Mouse (Mus musculus): ENCODE measurements around the gene Olfr1220. TPM values are rescaled to one million over a fixed set of nuclear protein-coding genes. Genes with fewer than 3 reads are reported as not detected.

Olfr1220 gene
- polyA plus RNA-seq (2017; shearing (Covaris generic)) = under 1 TPM; 0.08 to 0.62 TPM

GRCm38 (mm10) chr2:89106735-89107134, at the start of gene Olfr1220:
Gene Olfr1220, minus strand, starts transcription at chr2:89106835.

DNA sequence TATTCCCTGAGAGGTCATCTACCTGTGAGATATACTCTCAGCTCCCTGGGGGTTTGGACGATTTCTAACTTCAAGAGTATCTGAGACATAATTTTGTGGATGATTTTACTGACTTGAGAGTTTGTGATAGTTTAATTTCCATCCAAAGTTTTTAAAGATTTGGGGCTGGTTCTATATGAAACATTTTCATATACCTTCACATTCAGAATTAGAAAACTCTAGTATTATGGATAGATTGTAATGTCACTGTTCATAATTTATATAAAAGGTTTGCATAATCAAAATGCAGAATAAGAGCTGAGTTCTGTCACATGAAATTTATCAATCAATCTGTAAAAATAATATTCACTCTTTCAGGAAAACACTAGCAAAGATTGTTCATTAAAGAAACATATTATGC, 44.8 kb upstream of the Olfr1220 start, which contains the start of gene Olfr1223:
TSS of gene Olfr1223 (minus strand) at position 101 of the 400 bp plus-strand sequence.

DNA sequence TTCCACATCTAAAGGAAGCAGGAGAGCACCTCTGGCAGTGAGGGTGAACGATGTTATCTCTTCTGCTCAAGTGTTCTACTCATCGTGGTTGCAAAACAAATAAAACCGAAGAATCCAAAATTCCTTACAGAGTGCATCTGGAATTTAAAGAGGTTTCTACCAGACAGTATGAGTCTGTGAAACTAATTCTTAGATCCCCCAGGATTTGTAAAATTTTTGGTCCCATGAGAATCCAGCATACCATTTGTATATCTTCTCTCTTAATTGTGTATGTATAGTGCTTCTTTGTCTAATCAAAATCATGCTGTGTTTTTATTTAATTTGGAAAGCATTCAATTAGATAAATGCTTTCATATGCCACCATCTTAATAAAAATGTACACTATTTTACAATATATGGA, 26.3 kb upstream of the Olfr1220 start, which contains the start of gene Olfr1222:
TSS of gene Olfr1222 (minus strand) at position 101 of the 400 bp plus-strand sequence.

GRCm38 (mm10) chr2:89117183-89117582, 10.5 kb upstream of the Olfr1220 start, which contains the start of gene Olfr1221:
Gene Olfr1221, minus strand, starts transcription at chr2:89117283.

GRCm38 (mm10) chr2:89083413-89083812, 23.2 kb downstream of the Olfr1220 start, which contains the start of gene Olfr1219:
Gene Olfr1219, minus strand, starts transcription at chr2:89083513.

GRCm38 (mm10) chr2:89061087-89061486, 45.5 kb downstream of the Olfr1220 start, which contains the start of gene Olfr1218:
Gene Olfr1218, minus strand, starts transcription at chr2:89061187.

Other genes with a start within 250 kb of the Olfr1220 start
- gene Olfr1206, start 243.6 kb downstream of the Olfr1220 start, polyA plus RNA-seq (2017; shearing (Covaris generic)) = under 1 TPM in 1 of 2 experiments, not detected in 1; 0.61 TPM
- 1 to 10 TPM in 1 of 2 experiments, not detected in 1; 1.9 TPM for gene Olfr1208, start 204.5 kb downstream of the Olfr1220 start, polyA plus RNA-seq (2017; shearing (Covaris generic))
- gene Olfr1209, start 191.7 kb downstream of the Olfr1220 start, polyA plus RNA-seq (2017; shearing (Covaris generic)) = under 1 TPM; 0.04 to 0.37 TPM
- not detected for gene Olfr1211, start 168.7 kb downstream of the Olfr1220 start, polyA plus RNA-seq (2017; shearing (Covaris generic))
- under 1 TPM in 1 of 2 experiments, not detected in 1; 0.16 TPM for gene Olfr1212, start 152.9 kb downstream of the Olfr1220 start, polyA plus RNA-seq (2017; shearing (Covaris generic))
- gene Gm13762, start 126.6 kb downstream of the Olfr1220 start, polyA plus RNA-seq (2017; shearing (Covaris generic)) = not detected
- under 1 TPM in 1 of 2 experiments, not detected in 1; 0.23 TPM for gene Olfr1214, start 114.2 kb downstream of the Olfr1220 start, polyA plus RNA-seq (2017; shearing (Covaris generic))
- under 1 TPM; 0.49 to 0.53 TPM for gene Olfr1215, start 99.9 kb downstream of the Olfr1220 start, polyA plus RNA-seq (2017; shearing (Covaris generic))
- gene Olfr1216, start 88.5 kb downstream of the Olfr1220 start, polyA plus RNA-seq (2017; shearing (Covaris generic)) = not detected
- under 1 TPM; 0.07 to 0.11 TPM for gene Olfr1217, start 74.8 kb downstream of the Olfr1220 start, polyA plus RNA-seq (2017; shearing (Covaris generic))
- gene Olfr1218, start 45.6 kb downstream of the Olfr1220 start, polyA plus RNA-seq (2017; shearing (Covaris generic)) = not detected
- not detected for gene Olfr1219, start 23.3 kb downstream of the Olfr1220 start, polyA plus RNA-seq (2017; shearing (Covaris generic))
- not detected for gene Olfr1221, start 10.4 kb upstream of the Olfr1220 start, polyA plus RNA-seq (2017; shearing (Covaris generic))
- gene Olfr1222, start 26.2 kb upstream of the Olfr1220 start, polyA plus RNA-seq (2017; shearing (Covaris generic)) = not detected
- under 1 TPM in 1 of 2 experiments, not detected in 1; 0.30 TPM for gene Olfr1223, start 44.7 kb upstream of the Olfr1220 start, polyA plus RNA-seq (2017; shearing (Covaris generic))
- not detected for gene Olfr1224-ps1, start 57.3 kb upstream of the Olfr1220 start, polyA plus RNA-seq (2017; shearing (Covaris generic))
- under 1 TPM; 0.06 to 0.77 TPM for gene Olfr1225, start 67.8 kb upstream of the Olfr1220 start, polyA plus RNA-seq (2017; shearing (Covaris generic))
- not detected for gene Olfr1226, start 93.2 kb upstream of the Olfr1220 start, polyA plus RNA-seq (2017; shearing (Covaris generic))
- 1 to 10 TPM in 1 of 2 experiments, under 1 TPM in 1; 0.42 to 1.1 TPM for gene Olfr1228, start 147.2 kb upstream of the Olfr1220 start, polyA plus RNA-seq (2017; shearing (Covaris generic))
- not detected for gene Olfr1229, start 181.2 kb upstream of the Olfr1220 start, polyA plus RNA-seq (2017; shearing (Covaris generic))
- not detected for gene Olfr1230, start 190.4 kb upstream of the Olfr1220 start, polyA plus RNA-seq (2017; shearing (Covaris generic))
- gene Olfr1231, start 200.2 kb upstream of the Olfr1220 start, polyA plus RNA-seq (2017; shearing (Covaris generic)) = under 1 TPM in 1 of 2 experiments, not detected in 1; 0.34 TPM
- gene Olfr1232, start 222.8 kb upstream of the Olfr1220 start, polyA plus RNA-seq (2017; shearing (Covaris generic)) = not detected
- under 1 TPM; 0.06 to 0.67 TPM for gene Olfr1233, start 235.6 kb upstream of the Olfr1220 start, polyA plus RNA-seq (2017; shearing (Covaris generic))